Mouse (Mus musculus) kidney, postnatal 36 days (tissue): ENCODE results near the gene Arfgap2.

Experiments used
- DNase-seq, 2 experiments: peaks; one replicate each; pipeline ENCODE4 v3.0.0; 2021 to 2022; ENCODE audit warnings: mixed read lengths in 2 of 2

Gene Arfgap2

DNA sequence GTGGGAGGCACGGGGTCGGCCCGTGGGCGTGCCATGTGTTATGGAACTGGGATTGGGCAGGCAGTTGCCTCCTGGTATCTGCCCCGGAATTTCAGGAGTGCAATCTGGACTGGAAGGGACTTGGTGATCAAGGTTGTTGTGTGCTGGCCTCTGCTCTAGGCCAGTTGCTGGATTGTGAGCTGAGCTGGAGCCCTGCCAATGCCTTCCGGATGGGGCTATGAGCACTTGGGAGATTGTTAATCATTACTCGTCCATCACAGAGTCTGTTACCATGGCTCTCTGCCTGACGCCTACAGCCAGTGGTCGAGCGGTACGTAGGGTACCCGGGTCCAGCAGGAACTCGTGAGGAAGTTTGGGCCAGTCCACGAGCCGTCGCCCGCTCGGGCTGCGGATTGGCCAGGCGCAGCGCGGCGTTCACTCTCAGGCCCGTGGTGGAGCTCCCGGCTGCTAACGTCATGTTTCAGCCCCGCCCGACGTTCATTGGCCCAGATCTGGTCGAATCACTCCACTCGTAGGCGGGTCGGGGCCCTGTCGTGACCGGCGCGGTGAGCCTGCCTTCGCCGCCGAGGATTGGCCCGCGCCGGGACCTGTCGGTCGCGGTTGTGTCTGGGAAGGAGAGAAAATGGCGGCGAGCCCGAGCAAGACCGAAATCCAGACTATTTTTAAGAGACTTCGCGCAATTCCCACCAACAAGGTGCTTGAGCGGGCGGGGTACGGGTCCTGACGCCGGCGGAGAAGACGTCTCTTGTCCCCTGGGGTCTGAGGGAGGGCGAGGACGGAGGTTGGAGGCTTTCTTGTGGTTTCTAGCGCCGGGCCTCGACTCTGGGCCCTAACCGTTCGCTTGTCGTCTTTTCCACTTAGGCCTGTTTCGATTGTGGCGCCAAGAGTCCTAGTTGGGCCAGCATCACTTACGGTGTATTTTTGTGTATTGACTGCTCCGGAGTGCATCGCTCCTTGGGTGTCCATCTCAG, at the start of gene Arfgap2:
Arfgap2 (plus strand) TSS at position 264 of the 971 bp plus-strand sequence.
- DNase-seq, result peak; percentile 98 to 99

DNA sequence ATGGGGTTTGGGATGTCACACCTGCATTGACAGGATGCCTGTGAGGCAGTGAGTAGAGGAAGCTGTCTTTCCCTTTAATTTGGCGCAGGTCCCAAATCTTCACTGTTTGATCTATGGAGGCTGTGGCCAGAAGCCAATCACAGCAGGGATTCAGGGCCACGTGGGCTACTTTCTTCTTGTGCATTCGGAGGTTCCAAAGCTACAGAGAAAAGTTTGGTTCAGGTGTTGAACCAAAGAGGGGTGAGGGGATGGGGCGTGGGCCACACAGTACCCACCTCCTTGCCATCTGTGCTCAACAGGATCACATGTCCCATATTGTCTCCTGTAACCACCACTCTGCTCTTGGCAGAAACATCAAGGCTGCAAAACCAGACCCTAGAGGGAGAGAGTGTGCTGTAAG, 47.7 kb upstream of the Arfgap2 start:
- DNase-seq, result no peak

DNA sequence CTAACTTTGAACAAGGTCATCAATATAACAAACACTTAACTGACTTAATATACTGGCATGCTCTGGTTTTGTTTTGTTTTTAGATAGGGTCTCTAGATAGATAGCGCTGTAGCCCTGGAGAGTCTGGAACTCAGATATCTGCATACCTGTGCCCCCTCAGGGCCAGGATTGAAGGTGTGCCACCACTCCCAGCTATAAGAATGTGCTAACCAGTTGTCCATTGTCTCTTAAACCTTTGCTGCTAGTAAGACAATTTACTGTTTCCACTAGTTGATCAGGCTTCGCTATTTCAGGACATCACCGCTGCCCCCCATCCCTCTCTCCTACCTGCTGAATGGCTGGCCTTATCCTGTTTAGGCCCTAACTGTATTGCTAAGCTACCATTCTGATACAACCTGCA, 44.3 kb upstream of the Arfgap2 start:
- no peak for DNase-seq

DNA sequence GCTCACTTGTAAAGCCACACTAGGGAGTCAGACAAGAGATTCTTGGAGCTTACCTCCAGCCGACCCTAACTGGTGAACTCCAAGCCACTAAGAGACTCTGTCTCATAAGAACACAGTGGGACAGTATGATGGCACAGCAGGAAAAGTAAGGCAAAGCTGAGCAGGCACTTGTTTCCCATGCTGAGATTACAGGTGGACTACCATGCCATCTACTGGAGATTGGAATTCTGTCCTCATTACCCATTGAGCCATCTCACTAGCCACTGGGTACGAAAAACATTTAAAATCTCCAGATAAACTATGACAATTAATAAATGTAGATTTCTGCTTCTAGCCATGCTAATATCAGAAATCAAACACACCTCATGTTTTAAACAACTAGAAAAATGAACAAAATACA, 41.2 kb upstream of the Arfgap2 start:
- no peak for DNase-seq

DNA sequence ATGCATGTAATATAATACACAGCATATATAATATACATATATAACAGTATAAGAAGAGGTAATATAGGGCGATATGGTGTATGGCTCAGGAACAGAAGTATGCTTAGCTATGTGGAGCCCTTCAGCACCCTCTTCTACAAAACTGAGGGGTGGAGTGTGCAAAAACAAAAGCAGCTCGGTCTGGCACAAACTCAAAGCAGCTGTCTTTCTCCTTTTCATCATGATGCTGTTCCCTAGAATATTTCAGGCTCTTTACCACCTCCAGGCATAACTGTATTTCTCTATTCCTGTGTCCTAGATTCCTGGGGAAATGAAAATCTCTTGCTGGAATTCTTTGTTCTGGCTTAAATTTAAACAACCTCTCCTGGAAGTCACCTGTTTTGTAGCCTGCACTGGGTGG, 35.0 kb upstream of the Arfgap2 start:
- DNase-seq, result no peak

DNA sequence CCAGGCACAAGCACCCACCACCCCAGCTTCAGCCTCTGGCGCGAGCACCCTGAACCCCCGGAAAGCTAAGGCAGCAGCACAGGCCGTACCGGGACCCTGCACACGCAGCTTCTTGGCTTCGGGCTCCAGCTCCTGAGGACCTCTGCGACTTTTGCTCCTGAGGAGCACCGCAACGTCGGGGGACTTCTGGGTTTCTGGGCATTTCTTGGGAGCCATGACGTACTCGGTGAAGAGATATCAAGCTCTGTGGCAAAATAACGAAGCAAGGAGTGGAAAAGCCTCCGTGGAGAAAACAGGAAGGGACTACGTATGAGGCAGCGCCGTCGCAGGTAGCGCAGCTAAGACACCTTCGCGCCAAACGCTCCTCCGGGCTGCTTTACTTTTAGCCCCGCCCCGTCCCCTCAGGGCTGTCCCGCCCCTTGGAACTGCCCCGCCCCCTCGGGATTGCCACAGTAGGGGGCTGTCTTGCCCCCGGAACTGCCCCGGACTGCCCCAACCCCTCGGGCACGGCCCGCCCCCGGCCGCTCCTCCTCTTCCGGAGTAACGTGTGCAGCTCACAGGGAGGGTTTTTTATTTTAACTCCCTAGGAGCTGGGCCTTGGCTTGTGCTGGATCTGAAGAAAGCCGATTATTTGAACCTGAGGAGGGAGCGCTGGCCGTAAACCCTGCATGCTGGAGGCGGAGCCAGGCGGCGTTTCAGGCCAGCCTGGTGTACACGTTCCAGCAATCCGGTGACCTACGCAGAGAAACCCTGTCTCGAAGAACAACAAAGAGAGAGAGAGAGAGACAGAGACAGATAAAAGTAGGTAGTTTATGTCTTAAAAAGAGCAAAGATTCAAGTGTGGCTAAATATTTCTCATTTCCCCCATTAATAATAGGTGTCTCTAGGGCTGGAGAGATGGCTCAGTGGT, 27.9 kb upstream of the Arfgap2 start, which contains the start of gene Ddb2:
Ddb2 (minus strand) TSS at position 382 of the 910 bp plus-strand sequence.
- DNase-seq, result peak; percentile 94 to 98

DNA sequence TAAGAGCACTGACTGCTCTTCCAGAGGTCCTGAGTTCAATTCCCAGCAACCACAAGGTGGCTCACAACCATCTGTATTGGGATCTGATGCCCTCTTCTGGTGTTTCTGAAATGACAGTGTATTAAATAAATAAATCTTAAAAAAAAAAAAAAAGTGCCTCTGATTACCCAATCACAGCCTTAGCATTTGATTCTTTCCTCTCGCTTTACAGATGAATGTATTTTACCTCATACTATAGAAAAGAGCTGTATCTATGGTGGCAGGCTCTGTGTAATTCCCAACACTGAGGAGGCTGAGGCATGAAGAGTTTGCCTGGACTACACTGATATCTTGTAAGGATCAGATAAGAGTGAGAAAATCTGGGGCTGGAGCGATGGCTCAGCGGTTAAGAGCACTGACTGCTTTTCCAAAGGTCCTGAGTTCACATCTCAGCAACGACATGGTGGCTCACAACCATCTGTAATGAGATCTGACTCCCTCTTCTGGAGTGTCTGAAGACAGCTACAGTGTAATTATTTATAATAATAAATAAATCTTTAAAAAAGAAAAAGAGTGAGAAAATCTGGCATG, 27.2 kb upstream of the Arfgap2 start:
- peak in 1 of 2 experiments; percentile 17 for DNase-seq

DNA sequence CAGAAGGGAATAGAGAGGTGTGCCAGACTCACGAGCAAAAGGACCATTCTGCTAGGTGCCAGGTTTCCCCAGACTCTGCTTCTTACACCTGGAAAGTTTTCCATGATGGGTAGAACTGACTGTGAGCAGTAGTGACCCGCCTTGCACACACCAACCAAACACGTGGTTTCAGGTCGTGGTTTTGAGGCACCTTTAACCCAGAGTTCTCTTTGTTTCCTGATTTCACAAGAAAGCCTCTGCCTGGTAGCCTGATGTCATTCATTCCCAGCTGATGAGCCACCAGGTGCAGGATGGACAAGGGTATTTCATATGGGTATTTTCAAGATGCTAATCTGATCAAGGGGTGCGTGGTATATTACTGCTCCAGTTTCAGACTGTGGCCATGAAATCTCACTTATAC, 22.2 kb upstream of the Arfgap2 start:
- no peak for DNase-seq

DNA sequence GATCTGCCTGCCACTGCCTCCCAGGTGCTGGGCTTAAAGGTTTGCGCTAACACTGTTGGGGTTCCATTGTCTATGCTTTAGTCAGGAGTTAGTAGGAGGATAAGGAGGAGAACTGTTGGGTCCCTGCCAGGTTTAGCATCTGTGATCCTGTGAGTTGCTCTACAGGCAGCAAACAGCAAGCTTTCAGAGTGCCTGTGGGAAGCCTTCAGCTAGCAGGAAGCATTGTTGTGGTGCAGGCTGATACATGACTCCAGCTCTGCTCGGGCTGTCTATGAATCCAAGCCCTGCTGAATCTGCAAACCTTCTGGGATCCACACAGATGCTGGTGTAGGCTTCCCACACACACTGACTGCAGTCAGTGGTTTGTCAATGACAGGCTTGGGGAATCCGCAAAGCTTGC, 21.4 kb upstream of the Arfgap2 start:
- DNase-seq, result no peak

DNA sequence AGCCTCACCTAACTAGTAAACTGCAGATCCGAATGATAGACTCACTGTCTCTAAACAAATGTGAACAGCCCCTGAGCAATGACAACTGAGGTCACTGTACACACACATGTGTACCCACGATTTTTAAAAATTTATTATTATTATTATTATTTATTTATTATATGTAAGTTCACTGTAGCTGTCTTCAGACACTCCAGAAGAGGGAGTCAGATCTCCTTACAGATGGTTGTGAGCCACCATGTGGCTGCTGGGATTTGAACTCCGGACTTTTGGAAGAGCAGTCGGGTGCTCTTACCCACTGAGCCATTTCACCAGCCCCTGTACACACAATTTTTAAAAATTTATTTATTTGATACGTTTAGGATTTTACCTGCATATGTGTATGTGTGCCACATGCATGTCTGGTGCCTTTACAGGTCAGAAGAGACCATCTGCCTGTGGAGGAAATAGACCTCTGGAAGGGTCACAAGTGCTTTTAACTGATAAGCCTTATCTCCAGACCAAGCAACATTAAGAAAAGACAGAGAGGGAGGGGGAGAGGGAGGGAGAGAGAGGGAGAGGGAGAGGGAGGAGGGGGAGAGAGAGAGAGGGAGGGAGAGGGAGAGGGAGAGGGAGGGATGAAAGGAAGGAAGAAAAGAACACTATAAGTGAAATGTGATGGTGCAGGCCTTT, 20.1 kb upstream of the Arfgap2 start:
- no peak for DNase-seq

DNA sequence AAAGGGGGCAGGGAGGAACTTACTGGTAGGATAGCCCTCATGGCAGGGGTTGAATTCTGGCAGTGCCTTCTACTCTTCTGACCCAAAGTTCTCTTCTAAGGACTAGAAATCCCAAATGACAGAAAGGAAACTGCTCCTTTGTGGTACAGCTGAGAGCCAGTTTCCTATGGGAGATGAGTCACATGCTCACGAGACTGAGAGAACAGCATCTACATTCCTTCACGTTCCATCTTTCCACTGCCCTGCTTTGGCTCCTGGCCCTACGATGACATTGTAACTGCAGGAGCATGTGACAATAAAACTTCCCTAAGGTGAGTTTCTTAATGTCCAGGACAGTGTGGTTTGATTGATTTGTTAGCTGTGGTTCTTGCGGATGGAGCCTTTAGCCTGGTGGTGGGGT, 16.4 kb upstream of the Arfgap2 start:
- no peak for DNase-seq

DNA sequence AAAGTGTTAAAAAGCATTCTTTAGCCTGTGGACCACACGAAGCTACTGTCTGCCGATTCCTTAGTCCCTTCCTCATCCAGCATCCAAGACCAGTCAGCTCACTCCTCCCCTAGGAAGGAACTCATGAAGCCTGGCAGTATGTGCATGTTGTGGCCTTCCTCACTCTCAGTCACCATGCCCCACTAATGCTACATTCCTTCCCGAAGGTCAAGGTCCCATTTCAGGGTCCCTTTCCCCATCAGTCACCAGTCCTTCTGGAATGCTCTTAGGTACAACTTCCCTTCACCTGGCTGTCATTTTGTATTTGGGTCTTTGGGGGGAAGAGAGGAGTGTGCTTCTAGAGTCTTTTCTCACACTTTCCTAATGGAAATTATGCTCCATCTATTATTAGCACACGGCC, 12.8 kb upstream of the Arfgap2 start:
- DNase-seq, result no peak

DNA sequence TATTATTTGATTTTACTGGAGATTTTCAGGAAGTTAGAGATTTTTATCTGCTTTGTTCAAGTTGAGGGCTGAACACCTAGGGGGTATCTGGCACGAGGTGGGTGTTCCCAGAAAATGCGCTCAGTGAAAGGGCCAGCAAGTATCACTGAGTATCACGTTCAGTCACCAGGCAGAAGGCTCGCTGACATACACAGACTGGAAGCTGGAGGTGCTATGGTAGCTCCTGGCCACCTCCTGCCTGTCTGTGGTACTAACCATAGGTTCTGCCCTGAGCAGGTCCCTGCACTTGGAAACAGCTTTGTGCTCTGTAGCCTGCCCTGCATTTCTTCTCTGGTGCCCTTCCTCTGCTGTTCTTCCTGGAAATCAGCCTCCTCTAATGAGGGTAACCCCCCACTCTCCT, 12.3 kb upstream of the Arfgap2 start:
- DNase-seq, result no peak

DNA sequence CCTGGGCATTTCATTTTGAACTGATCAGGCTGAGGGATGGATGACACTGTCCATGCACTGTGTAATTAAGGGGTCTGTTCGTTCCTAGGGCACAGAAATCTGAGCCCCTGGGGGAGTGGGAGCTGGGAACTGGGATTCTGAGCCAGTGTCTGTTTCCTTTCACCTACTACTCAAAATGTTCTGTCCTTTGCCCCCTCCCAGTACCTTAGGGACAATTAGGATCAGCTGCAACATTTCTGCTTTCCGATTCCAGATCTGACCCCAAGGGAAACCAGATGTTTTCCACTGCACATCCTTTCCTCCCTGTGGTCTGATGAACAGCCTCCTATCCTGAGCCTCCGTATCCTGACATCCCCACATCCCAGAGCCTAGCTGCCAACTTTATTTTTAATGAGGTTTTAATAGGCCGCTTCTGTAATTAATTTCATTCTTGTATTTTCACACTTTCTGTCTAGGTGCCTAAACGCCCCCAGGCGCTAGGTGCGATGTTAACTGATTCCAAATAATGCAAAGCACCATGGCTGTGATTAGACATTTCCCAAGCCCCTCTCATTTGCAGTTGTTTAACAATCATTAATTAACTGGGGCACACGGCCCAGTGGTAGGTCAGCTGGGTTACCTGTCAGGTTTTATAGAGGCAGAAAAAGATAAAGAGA, 9.9 kb upstream of the Arfgap2 start:
- DNase-seq, result no peak

DNA sequence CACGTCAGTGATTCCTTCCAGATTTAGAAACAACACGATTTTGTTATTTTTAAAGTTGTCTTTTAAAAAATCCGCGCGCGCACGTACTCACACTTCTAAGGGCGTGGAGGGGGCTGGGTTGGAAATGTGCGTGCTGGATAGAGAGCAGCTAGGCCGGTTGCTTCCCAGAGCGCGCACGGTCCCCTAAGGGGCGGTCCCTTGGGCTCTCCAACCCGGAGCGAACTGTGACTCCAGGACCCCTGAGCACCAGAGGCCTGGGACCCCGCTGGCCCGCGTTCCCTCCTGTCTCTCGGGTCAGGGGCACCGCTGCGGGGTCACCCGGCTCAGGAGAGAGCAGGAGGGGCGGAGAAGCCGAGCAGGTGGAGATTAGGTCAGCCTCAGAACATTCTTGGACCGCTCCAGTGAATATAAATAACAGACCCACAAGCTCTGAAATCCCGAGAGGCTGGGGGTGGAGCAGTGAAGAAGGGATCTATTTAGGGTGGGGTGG, 9.1 kb upstream of the Arfgap2 start, which contains the start of gene Pacsin3:
Pacsin3 (plus strand) TSS at position 294 of the 490 bp plus-strand sequence.
- DNase-seq, result peak; percentile 20 to 30

DNA sequence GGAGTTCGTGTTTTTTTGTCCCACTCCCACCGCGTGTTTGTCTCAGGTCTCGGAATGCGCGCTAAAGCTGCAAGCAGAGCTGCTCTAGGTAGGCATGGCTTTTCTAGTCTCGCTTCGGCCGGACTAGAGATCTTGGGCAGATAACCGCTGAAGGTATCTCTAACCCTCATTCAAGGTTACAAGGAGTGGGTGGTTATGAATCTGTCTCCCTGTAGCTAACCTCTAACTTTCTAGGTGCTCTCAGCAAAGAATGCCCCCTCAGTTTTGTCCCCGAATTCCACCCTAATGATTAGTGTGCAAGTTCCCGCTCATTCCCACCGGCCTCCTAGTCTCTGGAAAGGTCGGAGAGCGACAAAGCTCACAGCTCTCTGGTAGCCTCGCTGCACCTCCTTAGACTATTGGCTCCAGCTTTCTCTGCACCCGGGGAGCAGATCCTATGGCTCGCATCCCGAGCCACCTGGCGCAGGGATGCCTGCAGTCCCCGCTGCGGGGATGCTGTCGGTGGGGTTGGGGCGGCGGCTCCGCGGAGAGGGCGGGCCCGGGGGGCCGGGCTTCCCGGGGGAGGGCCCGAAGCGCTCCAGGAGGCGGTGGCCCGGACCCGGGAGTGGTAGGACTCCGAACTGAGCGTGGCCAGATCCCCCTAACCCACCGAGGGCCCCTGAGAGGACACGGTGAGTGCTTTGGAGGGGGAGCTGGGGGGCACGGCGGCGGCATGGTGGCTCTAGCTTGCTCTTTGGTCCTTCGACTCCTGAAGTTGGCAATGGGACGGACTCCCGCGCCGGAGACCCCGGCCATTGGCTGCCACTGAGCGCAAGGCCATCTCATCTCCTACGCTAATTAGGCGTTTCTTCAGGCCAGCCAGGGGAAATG, 8.3 kb upstream of the Arfgap2 start:
- DNase-seq, result peak; percentile 56 to 85

DNA sequence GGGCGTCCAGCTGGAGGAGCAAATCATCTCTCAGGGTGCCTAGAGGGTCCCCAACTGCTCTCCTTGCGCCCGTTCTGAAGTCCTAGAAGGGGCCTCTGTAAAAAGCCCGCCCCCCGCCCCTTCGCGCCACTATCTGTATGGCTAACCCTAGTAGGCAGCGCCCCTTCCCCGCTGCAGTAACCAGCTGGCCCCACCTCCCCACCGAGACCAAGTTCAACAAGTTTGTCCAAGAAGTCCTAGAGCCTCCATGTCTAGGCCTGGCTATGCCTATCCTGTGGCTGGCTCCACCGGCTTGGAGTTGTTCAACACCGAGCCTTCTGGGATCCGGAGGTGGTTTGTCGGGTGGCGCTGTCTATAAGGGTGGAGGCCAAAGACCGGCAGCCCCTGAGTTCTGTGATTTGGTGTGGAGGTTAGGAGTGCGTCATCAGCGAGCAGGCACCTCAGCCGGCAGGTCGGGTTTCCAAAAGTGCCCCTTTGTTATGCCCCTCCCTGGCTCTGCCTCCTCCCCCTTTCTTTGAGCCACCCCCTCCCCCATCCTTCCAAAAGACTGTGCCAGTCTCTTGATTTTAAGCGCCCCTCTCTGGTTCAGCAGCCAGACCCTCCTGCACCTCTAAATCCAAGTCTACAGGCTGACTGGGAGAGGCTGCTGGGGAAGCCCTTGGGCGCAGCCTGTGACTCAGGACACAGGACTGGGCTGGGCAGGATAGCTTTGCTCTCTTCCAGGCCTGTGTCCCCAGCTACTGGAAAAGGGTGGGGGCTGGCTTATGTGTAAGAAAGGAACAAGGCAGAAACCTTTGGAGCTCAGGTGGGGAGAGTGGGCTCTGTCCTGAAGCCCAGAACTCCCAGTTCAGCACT, 7.4 kb upstream of the Arfgap2 start:
- DNase-seq, result peak; percentile 58 to 68

DNA sequence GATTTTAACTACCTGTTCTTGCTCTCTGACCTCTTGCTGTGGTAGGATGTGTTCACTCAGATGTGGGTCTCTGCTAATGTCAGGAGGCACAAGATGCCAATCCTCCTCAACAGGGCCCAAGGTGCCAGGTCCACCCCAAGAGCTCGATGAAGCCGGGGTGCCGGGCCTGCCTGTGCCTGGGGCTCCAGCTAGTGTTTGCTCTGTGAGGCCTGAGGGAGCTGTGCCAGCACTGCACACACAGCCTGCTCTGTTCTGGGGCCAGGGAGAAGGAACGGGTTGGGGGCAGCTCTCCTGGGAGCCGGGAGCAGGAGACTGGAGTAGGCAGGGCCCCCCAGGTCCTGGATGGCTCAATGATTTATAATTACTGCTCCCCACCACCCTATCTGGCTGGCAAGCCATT, 6.7 kb upstream of the Arfgap2 start:
- peak in 1 of 2 experiments; percentile 32 for DNase-seq

DNA sequence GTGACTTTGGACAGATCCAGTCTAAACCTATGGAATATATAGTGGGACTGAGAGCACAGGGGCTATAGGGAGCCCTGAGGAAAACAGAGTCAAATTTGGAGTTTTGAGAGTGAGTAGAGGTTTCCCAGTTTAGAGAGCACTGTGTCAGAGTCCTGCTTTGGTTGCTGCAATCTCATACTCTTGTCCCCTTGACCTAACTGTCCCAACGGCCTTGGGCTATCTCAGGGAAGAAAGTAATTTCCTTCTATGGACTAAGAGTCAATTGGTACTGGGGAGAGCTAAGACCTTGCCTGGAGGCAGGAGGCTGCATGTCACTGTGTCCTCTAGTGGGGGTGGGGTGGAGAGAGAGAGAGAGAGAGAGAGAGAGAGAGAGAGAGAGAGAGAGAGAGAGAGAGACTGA, 5.9 kb upstream of the Arfgap2 start:
- no peak for DNase-seq

DNA sequence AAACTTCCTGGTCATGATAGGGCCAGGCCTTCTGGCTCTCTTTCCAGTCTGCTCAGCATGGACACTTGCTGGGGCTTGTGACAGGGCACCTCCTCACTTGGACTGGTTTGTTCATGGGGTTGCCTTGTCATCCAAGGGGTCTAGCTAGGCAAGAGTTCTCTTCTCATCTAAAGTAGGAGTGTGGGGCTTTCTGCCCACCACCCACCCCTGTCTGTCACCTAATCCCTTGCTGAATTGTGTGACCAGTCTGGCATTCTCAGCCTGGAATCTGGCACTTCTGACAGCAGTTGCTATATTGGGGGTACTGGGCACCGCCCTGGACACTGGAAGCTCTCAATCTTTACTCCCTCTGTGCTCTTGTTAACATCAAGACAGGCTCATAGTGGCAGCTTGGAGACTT, 5.3 kb upstream of the Arfgap2 start:
- DNase-seq, result no peak
